Mouse (Mus musculus) bone marrow macrophage, adult 2 months (primary cell): Measurements from ENCODE around the gene Ttc28. TPM values are rescaled to one million over a fixed set of nuclear protein-coding genes. Genes with fewer than 3 reads are reported as not detected.

Source experiments
- H3K27ac ChIP-seq: 2 replicates; pipeline ENCODE4 v1.5.1; 2012; ENCODE audit warnings: low read depth, low read length; ENCODE audit not compliant: insufficient read depth
- H3K4me1 ChIP-seq: 2 replicates; pipeline ENCODE4 v1.6.1; 2012; ENCODE audit warnings: low read length; ENCODE audit not compliant: control insufficient read depth, insufficient read depth
- H3K4me3 ChIP-seq: 2 replicates; pipeline ENCODE4 v1.5.1; 2012; ENCODE audit warnings: mild to moderate bottlenecking, low read length, moderate library complexity; ENCODE audit not compliant: insufficient read depth
- CTCF ChIP-seq: IDR thresholded peaks from 2 replicates; pipeline ENCODE4 v1.5.1; 2012; ENCODE audit warnings: low read depth, mild to moderate bottlenecking, low read length, moderate library complexity
- POLR2A ChIP-seq: IDR thresholded peaks from 2 replicates; pipeline ENCODE4 v1.6.1; 2012; ENCODE audit warnings: mild to moderate bottlenecking, low read depth, low read length, borderline replicate concordance
- polyA plus RNA-seq: library from polyadenylated mRNA; stranded (reverse); fragments of >200 nt; gene quantifications from 2 replicates; pipeline ENCODE4 v1.2.4, GENCODE M21; 2012; ENCODE audit not compliant: missing spikeins, insufficient read depth, insufficient read length

Ttc28 gene
- polyA plus RNA-seq, 1 experiment = 1.7 TPM

DNA sequence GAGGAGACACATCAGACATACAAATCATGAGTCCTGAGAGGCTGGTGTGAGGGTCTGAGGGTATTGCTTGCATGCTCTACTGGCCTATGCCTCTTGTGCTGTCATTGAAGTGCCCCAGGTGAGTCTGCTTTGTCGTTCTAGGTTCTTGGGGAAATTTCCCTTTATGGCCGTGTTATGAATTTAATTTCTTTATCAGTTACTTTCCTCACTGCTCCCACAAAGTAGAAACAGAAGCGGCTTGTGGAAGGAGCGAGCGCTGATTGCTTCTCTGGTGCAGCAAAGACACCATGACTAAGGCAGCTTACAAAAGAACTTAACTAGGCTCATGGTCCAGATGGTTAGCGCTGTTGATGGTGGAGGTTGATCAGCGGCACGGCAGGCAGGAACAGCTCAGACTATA is 64.7 kb downstream of the Ttc28 start:
- no peak overlapping the region for H3K4me3 ChIP-seq
- H3K4me1 ChIP-seq = no peaks in the 10 kb centered on the region
- no peak overlapping the region for H3K27ac ChIP-seq
- TF ChIP-seq CTCF (no peak), POLR2A (no peak)

DNA sequence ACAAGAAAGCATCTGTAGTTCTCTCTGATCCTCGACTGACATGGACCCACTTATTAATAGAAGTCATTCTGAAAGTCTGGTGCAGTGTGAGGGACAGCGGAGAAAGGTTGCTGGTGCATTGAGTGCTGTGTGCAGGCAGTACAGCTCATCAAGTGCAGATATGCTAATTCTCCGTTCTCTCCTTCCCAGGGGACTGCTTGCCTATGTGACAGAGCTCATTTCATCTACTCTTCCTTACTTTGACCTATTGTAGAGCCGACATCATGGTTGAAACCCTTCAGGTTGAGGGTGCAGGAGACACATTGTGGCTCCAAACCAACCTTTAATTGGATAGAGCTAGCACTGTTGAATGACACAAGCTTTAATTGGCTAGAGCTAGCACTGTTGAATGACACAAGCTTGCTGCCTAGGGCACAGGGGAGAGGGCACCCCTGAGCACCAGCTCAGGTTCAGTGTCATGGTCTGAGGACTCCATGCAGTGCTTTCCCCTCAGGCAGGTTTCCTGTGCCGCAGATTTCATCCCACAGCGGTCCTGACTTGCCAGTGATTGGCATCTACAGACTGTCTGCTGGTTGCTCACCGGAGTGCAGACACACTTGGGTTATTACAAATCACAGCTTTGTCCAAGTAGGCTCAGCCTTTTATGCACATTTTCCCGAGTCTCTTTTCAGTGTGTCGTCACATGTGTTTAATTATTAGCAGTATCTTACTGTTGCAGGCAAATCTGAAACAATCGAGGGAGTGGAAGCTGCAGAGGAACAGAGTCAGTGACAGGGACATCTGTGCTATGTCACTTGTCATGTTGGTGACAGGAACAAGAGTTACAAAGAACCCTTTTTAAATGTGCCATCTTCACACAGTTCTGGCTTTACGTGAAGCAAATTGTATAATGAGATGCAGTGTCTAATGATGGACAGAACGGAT is 69.1 kb downstream of the Ttc28 start:
- Histone ChIP-seq H3K4me3 (no peak overlapping the region), H3K27ac (no peak overlapping the region), H3K4me1 (no peaks in the 10 kb centered on the region)
- no peak for TF ChIP-seq POLR2A
- no peak for TF ChIP-seq CTCF

DNA sequence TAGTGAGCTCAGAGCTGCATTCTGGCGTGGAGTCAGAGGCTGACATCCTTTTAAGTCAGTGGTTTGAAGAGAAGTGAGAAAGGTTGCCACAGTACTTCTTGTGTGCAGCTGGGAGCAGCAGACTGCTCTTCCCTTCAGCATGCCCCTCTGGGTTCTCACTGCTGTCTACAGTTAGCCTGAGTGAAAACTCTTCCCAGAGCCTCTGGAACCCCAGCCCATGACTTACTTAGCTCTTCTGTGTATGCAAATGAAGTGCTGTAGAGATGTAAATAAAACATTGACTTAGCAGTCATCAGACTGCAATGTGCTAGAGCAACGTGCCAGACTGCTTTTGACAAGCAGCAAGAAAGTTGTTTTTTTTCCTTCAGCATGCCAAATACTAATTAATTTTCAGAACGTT is 70.2 kb downstream of the Ttc28 start:
- Histone ChIP-seq H3K27ac (no peak overlapping the region), H3K4me3 (no peak overlapping the region), H3K4me1 (no peaks in the 10 kb centered on the region)
- TF ChIP-seq POLR2A (no peak), CTCF (no peak)

DNA sequence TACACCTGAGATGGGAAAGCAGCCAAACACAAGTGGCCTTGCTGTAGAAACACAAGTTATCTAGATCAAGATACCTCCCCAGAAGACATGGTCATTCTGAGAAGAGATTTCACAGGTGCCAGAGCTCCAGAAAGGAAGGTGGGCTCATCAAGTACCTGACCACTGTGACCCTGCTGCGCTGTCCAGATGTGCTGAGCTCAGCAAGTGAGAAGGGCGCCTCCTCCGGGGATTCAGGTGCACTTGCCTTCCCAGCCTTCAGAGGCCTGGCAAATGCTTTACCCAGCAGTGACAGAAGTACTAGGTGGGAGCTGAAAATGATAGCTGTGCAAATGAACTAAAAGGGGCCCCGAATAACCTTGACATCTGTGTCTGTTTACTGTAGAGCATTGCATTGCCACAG is 78.6 kb downstream of the Ttc28 start:
- Histone ChIP-seq H3K4me3 (no peak overlapping the region), H3K27ac (no peak overlapping the region), H3K4me1 (no peaks in the 10 kb centered on the region)
- TF ChIP-seq POLR2A (no peak), CTCF (no peak)

DNA sequence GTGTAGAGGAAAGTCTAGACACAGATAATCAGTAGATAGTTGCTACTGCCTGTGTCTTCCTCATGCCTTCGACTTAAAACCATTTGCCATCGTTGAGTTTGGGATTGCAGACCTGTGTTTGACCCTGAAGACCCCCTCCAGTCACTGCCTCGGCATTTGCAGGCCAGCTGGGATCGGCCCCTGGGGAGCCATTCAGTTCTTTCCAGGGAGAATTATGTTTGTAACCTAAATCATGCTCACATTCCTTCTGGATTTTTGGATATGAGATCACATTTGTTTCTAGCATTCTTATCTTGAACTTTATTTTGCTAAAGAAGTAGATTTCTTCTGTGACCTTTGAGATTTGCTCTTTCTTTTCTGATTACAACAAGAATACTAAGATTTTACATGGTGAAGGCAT is 80.5 kb downstream of the Ttc28 start:
- H3K27ac ChIP-seq = no peak overlapping the region
- no peak for TF ChIP-seq POLR2A
- no peak for TF ChIP-seq CTCF
- H3K4me1 ChIP-seq = no peaks in the 10 kb centered on the region
- H3K4me3 ChIP-seq = no peak overlapping the region

DNA sequence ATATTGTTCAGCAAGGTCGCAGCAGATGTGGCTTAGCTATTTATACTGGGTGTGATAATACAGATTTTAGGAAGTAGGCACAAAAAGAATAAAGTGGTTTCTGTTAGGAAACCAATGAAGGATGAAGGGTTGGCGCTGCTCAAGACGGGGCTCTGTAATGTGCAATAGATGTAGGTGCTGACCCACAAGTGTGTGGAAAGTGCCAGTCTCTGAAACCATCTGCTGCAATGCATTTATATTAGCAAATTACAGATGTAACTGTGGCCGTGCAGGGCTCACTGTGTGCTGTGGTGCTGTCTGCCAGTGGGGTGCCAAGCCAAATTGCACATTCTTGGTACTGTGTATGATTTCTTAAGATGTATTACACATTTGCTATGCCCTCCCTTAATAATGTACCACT is 81.3 kb downstream of the Ttc28 start:
- H3K27ac ChIP-seq = no peak overlapping the region
- TF ChIP-seq POLR2A = no peak
- no peak for TF ChIP-seq CTCF
- H3K4me1 ChIP-seq = no peaks in the 10 kb centered on the region
- H3K4me3 ChIP-seq = no peak overlapping the region

DNA sequence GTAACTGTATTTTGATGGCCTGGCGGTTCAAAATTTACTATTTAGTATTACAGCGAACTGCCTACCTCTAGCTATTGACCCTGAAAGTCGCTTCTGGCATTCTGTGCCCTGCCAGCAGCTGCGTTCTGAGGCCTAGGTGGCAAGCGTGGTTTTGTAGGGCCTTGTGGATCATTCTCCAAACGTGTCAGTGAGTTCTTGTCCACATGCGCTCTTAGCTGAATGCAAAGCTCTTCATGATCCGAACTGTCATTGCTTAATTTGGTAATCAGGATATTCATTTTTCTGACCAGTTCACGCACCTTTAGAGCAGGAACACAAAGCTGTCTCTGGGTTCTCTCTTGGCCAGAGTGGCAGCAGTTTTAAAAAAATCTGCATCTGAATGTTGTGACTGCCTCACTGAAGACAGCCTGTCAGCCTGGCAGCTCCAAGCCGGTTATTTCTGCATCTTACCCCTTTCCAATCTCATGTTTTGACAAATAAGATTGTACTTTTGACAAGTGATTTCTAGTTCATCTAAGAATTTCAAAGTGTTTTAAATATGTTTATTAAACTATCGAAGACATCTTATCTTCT is 88.0 kb downstream of the Ttc28 start:
- Histone ChIP-seq H3K27ac (no peak overlapping the region), H3K4me3 (no peak overlapping the region), H3K4me1 (peaks cover 13% of the 10 kb centered on the region)
- TF ChIP-seq CTCF (no peak), POLR2A (no peak)

DNA sequence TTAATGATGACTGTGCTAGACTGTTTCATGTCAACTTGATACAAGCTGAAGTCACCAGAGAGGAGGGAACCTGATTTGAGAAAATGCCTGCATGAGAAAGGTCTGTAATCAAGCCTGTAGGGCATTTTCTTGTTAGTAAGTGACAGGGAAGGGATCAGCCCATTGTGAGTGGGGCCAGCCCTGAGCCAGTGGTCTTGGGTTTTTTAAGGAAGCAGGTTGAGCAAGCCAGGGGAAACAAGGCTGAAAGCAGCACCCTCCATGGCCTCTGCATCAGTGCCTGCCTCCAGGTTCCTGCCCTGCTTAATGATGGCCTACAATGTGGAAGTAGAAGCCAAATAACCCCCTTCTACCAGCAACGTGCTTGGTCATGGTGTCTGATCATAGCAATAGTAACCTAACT is 89.0 kb downstream of the Ttc28 start:
- peaks cover 13% of the 10 kb centered on the region for H3K4me1 ChIP-seq
- TF ChIP-seq POLR2A (no peak), CTCF (no peak)
- no peak overlapping the region for H3K27ac ChIP-seq
- no peak overlapping the region for H3K4me3 ChIP-seq

DNA sequence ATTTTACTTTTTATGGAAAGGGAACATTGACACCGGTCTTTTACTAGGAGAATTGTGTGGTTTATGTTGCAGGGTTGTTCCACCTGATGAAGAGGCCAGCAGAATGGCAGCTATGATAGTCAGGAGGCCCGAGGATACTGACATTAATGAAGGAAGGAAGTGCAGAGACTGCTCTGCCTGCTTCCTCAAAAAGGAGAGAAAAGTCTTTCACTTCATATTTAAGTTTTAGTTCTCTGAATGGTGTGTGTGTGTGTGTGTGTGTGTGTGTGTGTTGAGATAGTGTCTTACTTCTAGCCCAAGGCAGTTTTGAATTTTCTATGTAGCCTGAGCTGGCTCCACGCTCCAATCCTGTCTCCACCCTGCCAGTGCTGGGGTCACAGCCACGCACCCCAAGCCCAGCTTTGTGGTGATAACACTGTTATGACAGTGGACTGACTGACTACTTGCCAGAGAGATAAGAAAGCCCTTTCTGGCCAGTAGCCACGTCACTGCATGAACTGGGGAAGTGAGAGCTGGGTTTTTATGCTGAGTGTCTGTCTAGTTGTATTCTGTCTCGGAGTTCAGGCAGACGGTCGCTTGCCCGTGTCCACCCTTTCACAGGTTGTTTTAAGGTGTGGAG is 90.7 kb downstream of the Ttc28 start:
- no peak for TF ChIP-seq CTCF
- no peak for TF ChIP-seq POLR2A
- H3K27ac ChIP-seq = no peak overlapping the region

DNA sequence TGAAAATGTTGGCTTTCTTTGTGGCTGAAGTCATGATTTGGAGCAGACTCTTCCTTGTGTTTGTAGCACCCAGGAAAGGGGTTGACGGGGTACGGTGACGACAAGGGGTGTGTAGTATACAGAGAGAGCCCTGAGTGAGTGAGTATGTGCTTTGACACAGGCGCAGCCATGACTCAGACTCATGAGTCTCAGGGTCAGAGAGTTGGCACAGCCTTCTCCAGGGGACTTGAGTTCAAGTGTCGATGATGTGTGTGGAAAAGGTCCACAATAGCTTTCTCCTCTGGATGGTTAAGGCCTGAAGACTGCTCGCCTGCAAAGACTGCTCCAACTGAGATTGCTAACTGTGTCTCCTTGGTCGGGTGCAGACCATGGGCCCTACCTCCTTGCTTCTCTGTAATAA is 97.1 kb downstream of the Ttc28 start:
- Histone ChIP-seq H3K27ac (no peak overlapping the region), H3K4me3 (no peak overlapping the region), H3K4me1 (no peaks in the 10 kb centered on the region; the same call in 1 of the 2 replicates)
- TF ChIP-seq CTCF (no peak), POLR2A (no peak)

More for the DNA sequence above, 90.7 kb downstream of the Ttc28 start:
- Histone ChIP-seq H3K4me3 (no peak overlapping the region), H3K4me1 (peaks cover 13% of the 10 kb centered on the region)
